Mouse (Mus musculus): ENCODE data around the gene Cox7a2l.
A peak's percentile ranks its signal among the peaks of the same experiment; 100 is the strongest.

Gene Cox7a2l

DNA sequence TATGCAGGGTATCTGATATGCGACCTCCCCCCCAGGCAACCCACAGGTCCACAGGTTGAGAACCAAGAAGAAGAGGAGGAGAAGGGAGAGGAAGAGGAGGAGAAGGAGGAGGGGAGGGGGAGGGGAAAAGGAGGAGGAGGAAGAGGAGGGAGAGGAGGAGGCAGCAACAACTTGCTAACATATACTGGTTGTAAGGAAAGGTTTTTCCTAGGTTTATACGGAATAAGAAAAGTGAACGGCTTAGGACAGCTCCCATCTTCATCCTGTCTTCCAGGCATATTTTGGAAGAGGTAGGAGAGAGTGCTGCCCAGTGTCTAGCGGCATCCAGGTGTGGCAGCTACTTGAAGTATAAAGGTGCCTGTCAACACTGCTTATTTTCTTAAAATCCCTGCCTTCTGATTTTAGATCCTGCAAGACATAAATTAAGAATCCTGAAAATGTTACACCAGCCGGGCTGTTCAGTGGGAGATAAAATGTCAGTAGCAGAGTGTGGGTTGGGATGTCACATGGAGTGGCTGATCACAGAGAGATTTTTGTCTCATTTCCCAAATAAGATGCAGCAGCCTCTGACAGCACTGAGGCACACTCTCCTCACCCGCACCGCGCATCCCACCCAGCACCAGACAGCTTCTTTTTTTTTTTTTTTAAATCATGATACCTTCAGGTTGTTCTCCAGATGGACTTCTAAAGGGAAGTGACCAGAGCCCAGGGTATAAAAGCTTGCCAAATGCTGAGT, at the start of gene Cox7a2l:
Gene Cox7a2l (minus strand): TSS at position 51 of the 736 bp plus-strand sequence.
- peak; percentile 71 to 74 for DNase-seq (ENCODE audit: low spot score in 2 of 2)

DNA sequence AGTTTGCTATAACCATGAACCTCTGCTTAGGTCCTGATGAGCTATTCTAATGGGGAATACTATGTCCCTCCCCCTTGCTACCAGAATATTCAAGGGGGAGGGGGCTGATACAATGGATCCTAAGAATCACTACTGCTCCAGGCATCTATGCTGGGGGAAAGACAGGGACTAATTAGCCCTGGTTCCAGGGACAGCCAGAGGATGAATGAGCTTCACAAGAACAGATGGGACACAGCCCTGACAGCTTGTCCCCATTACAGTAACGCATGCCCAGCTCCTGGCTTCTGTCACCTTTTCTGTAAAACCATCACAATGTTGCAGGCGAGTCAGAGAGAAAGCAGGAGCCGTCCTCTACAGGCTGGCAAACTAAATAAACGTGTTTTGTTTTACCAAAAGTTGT, 48.4 kb upstream of the Cox7a2l start:
- DNase-seq (ENCODE audit: low spot score in 2 of 2), result no peak

DNA sequence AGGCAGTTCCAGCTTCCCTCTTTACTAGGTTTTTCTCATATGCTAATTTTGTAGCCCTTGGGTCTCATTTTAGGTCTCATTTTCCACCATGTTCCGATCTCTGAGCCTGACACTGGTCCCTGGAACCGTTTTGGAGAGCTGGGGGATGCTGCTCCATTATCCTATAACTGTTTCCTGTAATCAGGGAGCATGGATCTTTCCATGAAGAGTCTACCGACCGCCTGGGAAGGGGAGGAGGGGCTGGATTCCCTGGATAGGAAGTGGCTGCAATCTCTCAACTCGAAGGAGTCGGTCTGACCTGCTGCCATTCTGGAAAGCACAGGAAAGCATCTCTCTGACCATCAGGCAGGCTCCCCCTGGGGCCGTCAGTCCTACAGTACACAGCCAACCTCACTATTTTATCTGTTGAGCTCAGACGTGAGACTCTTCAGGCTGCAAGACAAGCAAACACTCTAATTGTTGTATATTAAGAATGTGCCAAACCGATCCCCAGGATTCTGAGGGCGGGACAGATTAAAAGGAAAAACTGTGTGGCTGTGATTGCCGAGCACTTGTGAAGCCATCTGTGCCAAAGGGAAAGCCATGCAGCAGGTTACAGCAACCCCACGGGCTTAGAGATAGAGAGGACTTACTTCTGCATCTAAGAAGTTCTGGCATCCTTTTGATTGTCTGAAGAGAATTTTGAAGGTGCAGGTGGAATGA, 47.1 kb upstream of the Cox7a2l start:
- no peak for DNase-seq (ENCODE audit: low spot score in 2 of 2)

DNA sequence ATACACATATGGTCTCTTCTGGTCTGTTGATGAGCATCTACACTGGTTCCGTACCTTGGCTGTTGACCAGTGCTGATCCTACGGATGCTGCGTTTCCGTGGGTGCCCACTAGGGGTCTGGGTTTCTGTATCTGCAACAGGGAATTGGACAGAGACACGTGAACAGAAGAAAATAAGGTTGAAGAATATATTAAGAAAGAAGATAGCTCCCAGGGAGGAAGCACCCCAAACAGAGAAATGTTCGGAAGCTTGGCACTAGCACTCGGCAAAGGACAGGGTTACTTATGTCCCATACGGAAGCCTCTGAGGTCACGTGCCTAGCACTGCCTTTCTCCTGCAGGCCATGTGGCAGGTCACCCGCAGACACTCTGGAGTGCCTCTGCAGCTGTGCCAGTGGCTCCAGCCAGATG, 46.6 kb upstream of the Cox7a2l start:
- DNase-seq (ENCODE audit: low spot score in 2 of 2), result peak in 1 of 2 experiments; percentile 49

DNA sequence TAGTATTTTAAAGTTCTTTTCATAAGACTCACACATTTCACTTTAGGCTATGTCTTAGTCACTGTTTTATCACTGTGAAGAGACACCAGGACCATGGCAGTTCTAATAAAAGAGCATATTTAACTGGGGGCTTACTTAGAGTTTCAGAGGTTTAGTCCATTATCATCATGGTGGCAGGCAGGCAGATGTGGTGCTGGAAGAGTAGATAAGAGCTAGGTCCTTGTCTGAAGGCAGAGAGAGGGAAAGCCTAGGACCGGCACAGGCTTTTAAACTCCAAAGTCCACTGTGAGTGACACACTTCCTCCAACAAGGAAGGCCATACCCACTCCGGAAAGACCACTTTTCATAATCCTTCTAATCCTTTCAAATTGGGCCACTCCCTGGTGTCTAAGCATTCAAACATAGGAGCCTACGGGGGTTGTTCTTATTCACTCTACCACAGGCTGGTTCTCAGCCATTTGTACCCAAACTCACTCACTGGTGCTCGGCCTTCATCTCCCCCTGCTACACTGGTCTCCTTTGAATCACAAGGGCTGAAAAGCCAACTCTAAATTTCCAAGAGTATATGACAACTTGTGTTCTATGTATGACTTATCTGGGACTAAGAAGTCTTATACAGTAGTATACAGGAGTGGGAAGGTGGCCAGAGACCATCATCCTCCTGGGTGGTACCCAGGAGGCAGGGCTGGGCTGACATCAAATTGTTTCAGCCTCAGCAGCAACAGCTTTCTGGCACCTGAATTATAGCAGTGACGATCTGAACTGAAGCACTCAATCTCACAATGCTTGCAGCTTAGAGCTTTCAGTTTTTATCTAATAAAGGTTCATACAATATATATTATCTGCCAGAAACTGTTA, 45.3 kb upstream of the Cox7a2l start:
- no peak for DNase-seq (ENCODE audit: low spot score in 2 of 2)

DNA sequence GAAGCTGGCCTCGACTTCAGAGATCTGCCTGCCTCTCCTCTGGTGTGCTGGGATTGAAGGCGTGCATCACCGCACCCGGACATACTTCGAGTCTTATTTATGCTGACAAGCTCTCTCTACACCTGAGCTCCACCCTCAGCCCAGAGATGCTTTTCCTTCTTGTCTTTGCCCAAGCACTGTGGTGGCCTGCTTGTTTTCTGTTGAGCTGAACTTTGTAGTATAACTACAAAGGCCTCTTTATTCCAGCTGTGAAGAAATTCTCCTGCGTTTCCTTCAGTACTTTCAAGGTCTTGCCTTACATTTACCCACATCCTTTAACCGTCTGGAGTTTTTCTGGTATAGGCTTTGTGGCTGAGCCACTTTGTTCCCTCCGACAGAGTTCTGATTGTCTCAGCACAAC, 42.0 kb upstream of the Cox7a2l start:
- no peak for DNase-seq (ENCODE audit: low spot score in 2 of 2)

DNA sequence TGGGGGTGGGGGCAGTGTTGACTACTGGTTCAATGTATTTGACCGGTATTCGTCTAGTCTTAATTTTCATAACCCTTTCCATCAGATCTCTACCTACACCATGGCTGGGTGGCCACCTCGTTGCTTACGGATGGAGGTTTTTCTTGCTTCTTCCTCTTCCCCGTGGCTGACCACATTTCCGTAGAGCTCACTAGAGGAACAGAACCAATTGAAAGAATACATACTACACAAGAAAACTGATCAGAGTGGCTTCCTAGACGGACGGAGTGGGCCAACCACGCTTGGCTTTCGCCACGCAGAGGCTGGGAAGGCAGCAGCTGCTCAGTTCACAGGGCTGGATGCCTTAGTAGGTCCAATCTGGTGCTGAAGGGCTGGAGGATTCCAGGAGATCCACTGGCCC, 38.7 kb upstream of the Cox7a2l start:
- DNase-seq (ENCODE audit: low spot score in 2 of 2), result no peak

DNA sequence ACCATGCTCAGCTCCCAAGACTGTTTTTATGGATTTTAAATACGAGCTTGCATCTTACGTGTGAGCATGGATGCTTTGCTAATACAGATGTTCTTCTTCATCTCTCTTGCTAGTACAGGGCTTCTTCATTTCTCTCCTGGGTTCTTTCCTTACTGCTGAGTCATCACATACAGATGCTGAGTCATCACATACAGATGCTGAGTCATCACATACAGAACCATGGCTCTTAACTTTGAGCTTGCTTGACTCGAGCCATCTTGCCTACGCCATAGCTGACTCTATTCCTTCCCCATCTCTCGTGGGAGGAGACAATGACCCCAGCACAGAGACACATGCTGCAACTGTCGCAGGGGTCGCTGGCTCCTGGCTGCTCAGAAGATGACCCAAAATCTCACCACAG, 37.9 kb upstream of the Cox7a2l start:
- DNase-seq (ENCODE audit: low spot score in 2 of 2), result no peak

DNA sequence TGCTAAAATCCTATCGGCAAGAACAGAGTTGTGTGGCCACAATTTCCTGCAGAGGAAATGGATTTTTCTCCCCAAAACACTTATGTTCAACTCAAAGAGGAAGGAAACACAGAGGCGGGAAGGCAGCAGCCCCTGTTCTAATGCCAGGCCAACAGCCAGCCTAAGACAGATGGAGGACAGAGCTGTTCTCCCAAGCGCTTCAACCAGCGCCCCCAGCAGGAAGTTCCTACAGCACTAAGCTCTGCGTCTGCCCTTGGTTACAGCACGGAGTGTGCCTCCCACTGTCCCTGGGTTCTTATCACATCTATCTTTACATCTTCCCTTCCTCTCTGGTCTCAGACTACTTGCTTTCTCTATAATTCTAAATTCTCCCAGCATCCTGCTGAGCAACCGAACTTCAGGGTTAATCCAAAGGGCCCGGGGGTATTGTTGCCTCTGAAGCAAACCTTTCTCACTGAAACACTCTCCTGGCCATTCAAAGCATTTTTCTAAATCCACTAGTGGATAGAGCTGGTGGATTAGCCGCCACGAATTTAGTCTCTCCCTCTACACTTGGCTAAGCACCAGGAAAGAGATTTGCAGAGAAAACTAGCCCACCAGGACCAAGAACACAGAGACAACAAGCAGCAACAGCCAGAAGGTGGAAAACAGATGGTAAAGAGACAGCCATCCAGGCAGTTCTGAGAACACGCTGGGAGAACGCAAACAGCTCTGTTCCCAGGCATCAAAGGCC, 31.5 kb upstream of the Cox7a2l start:
- DNase-seq (ENCODE audit: low spot score in 2 of 2), result peak; percentile 24 to 46

DNA sequence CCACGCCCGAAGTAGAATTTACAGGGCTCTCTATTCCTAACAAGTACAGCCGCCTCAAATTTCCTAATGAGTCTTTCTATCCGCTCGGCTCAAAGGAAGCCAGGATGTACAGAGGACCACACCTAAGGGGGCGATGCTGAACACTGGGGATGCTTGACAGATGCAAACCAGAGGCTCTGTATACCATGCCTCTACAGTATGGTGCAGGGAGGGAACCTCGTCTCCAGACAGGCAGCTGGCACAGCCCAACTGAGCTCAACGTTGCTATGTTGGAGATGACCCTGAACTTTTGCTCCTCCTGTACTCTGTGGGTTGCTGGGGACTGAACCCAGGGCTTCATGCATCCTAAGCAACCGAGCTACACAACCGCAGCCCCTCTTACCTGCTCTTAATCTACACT, 30.0 kb upstream of the Cox7a2l start:
- DNase-seq (ENCODE audit: low spot score in 2 of 2), result no peak

DNA sequence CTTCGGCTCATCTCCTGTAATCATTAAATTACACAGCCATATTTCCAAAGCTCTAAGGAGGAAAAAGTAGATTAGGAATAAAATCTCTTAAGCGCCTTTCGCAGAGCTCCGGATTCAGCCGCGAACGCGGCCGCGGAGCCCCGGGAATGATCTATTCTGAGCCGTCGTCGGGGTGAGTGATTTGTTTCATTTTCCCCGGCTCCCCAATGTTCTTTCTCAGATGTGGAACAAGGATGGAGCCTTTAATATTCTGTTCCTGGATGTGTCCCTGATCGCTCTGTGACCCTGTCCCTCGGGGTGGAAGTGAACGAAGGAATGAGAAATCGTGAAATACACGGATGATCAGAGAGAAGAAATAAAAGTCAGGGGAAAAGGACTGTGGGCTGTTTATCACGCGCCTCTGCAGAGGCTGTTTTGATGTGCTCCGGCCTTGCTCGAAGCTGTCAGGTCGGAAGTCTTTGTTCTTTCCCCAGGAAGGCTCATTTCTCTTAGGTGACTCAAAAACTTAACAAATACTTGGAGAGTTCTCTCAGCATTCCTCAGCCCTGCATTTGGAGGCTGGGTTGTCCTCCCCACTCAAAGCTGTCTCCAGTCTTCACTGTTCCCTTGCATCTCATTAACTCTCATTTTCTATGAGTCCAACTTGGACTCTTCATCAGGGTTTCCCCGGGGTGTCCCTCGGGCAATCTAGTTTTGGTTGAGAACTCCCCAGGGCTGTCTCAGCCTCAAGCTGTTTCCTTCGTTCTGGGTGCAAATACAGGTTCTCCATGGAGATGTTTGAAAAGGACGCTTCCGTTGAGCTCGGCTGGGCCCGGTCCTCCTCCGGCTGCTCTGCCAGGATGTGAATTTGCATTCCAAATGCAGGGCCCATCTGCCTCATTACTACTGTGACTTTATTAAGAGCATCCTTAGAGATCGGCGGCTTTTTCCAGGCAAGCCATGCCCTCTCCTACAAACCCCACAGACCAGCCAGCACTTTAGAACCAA, 28.9 kb upstream of the Cox7a2l start:
- peak in 1 of 2 experiments; percentile 36 for DNase-seq (ENCODE audit: low spot score in 2 of 2)

DNA sequence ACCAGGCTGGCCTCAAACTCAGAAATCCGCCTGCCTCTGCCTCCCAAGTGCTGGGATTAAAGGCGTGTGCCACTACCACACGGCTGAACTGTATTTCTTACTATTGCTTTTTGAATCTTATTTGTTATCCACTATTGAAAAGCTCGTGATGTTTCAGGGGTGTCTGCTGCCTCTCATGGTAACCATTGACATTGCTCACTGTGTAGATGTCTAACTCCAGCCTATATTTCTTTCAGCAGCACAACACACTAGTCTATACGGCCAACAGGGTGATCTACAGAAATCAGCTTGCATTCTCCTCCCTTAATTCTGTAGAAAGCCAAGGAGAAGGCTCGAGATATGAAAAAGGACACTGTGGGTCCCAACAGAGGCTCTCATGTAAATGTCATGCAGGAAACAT, 28.1 kb upstream of the Cox7a2l start:
- DNase-seq (ENCODE audit: low spot score in 2 of 2), result no peak

DNA sequence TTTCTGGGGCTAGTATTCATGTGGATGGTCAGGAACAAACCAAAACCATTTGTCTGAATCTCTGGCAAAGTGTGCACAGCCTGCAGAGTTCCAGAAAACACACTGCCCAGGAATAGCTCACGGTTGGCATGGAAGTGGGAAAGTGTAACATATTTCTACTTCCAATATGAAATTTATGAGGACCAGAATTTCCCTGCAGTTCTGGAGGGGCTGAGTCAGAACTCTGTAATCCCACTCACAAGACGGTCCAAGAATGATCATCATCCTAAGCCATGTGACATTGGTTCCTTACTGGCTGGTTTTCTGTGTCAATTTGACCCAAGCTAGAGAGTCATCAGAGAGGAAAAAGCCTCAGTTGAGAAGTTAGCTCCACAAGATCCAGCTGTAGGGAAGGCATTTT, 25.3 kb upstream of the Cox7a2l start:
- DNase-seq (ENCODE audit: low spot score in 2 of 2), result peak in 1 of 2 experiments; percentile 40

DNA sequence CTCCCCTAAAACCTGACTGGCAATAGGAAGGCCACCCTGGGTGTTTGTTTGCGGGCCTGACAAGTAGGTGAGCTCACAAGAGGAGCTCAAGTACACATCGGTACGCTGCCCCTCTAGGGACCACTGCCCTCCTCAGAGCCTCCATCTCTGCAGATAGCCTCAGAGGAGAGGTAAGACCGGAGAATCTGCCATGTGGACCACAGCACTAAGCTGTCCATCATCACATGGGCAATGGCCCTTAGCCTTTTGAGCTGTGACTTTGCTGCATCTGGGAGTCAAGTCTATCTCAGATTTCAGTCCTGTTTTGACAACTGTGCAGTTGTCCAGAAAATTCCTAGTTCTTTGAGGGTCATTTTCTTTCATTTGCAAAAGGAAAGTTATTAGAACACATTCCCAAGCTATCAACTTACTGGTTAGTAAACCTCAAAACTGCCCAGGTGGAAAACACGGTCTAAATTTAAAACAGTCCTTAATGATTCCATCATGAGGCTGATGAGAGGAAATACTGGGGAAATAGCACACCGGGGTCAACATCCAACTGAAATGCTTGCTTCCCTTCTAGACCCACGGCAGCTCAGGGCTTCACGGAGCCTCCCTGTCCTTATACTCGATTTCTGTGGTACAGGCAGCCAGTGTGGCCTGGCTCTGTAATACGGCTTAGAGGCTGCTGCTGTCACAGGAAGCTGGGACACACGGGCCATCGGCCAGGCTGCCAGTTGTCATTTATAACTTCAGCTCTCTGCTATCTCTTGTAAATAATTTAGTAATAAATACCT, 22.3 kb upstream of the Cox7a2l start:
- no peak for DNase-seq (ENCODE audit: low spot score in 2 of 2)

DNA sequence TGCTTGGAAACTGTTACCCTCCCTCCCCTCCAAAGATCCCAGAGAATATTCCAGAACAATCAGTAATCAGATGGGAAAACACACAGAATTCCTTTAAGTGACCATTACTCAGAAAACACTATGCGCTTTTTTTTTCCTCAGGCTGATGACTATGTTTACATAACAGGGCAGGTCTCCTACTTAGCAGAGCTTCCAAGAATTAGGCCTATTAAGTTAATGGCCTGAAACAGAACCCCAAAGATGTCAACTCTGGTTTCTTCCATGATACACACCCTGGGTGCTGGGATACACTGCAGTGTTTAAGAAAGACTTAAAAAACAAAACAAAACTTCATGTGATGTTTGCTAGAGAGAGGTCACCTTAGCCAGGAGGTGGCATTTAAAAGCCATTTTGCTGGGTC, 21.6 kb upstream of the Cox7a2l start:
- no peak for DNase-seq (ENCODE audit: low spot score in 2 of 2)

DNA sequence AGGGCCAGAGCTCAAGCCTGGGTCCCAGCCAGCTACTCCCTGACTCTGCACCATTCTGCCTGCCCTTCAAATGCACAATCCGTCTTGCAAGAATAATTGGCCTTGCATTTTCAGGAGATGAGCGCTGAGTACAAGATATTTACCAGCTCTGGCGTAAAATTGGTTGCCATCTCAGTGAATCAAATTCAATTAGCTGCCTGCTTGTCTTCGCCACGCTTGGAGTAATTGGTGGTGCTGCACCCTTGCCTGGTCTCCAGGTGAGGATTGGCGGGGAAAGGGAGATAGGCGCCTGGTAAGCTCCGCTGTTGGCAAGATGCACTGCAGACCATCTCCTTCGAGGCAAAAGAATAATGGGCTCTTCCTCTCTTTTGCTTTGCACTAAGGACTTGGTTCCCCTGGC, 21.0 kb upstream of the Cox7a2l start:
- DNase-seq (ENCODE audit: low spot score in 2 of 2), result no peak

DNA sequence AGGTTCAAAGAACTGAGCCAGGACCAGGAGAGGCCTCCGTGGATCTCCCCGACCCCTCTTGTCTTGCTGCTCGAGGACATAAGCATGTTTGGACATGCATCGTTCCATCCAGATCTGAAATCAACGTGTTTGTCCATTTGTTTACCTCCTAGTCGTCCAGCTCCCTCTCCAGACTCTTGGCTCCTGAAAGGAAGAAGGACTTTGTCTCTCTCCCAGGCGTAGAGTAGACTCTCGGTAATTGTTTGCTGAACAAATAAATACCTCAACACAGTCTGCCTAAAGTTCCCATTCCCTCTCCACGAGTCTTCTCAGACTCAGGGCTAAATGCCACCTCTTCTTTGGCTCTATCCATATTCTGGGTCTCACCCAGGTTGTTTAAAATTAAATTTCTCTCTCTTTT, 16.0 kb upstream of the Cox7a2l start:
- DNase-seq (ENCODE audit: low spot score in 2 of 2), result no peak

DNA sequence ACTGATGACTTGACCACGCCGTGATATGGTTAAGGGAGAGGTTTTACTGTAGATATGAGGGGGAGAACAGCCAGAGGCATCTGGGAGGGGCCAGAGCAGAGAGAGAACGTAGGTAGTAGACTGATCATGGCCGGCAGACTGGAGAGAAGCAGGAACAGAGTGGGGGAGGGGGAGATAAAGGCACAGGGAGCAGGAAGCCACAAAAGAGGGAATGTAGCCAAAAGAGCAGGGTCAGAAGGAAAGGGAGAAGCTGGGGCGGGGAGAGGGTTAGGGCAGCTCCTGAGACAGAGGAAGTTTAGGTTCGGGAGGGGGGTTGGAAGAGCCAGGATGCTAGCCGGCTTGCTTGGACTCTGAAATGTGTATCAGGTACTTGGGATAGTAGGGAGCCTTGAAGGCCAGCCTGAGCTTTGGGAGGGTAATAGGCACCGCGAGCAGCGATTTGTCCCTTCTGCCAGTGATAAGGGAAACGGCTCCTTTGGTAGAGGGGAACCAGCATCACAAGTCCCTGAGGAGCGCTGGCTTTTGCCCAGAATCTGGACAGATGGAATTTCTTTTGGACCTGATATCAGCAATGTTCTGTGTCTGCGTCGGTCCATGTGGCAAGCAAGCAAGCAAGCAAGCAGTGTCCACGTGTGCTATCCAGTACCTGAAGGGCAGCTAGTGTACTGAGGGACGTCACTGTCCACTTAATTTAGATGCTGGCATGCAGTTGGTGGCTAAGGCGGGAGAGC, 10.7 kb upstream of the Cox7a2l start:
- DNase-seq (ENCODE audit: low spot score in 2 of 2), result no peak

Data from right cerebral cortex, adult 2 months (tissue).